Mouse (Mus musculus): ENCODE results near the gene Tcea3. TPM values are rescaled to one million over a fixed set of nuclear protein-coding genes. Genes with fewer than 3 reads are reported as not detected.

The Tcea3 gene
- polyA plus RNA-seq, 1 experiment from 2014 or later = 12.0 TPM

DNA sequence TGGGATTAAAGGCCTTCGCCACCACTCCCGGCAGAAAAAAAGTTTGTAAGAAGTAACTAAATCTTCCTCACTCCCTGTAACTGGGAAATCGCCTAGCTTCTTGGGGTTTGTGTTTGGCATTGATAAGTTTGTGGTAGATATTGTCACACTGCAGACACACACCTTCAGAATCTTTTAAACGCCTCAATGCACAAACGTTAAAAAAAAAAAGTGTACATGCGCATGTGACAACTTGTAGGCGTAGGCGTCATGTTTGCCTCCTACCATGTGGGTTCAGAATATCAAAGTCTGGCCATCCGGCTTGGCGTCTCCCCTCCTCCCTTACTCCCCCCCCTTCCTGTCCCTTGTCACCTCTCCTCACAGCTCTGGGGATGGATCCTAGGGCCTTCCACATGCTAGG is 9.2 kb downstream of the Tcea3 start:
- Histone ChIP-seq H3K27me3 (ENCODE audit: insufficient read depth, low read length) (no peaks in the 10 kb centered on the region), H3K9me3 (ENCODE audit: low read depth, low read length) (no peaks in the 10 kb centered on the region), H3K4me3 (ENCODE audit: low read depth, low read length) (no peak overlapping the region), H3K36me3 (ENCODE audit: insufficient read depth) (no peaks in the 10 kb centered on the region), H3K4me1 (ENCODE audit: insufficient read depth) (no peaks in the 10 kb centered on the region), H3K27ac (ENCODE audit: low read depth) (no peak overlapping the region), H3K9ac (no peak overlapping the region), H3K4me2 (no peak overlapping the region)
- DNase-seq (no peak), ATAC-seq (ENCODE audit: insufficient read depth) (no peak)
- WGBS = 46% methylated on average over 10 of the region's 10 CpGs
- TF ChIP-seq CTCF (IDR thresholded peaks at IDR 0.05; ENCODE audit: low read depth) = no peak

DNA sequence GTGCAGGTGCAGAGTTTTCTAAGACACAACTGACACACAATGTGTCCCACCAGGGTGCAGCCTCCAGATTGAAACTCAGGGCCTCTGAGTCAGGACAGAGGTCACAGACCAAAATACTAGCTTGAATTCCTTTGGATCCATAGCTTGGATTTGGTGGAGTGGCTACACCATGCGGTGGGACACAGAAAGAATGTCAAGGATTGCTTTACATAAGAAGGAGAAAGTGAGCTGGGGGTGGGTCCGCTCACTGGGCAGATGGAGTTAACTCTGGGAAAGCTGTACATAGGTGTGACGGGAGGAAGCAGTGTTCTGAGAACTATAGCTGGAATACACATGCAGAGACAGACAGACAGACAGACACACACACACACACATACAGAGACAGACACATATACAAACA is 12.4 kb downstream of the Tcea3 start:
- DNase-seq (no peak), ATAC-seq (ENCODE audit: insufficient read depth) (no peak)
- no peaks in the 10 kb centered on the region for H3K9me3 ChIP-seq (ENCODE audit: low read depth, low read length)
- H3K36me3 ChIP-seq (ENCODE audit: insufficient read depth) = no peaks in the 10 kb centered on the region
- H3K27me3 ChIP-seq (ENCODE audit: insufficient read depth, low read length) = no peaks in the 10 kb centered on the region
- no peaks in the 10 kb centered on the region for H3K4me1 ChIP-seq (ENCODE audit: insufficient read depth)
- no peak for TF ChIP-seq CTCF (IDR thresholded peaks at IDR 0.05; ENCODE audit: low read depth)
- no peak overlapping the region for H3K9ac ChIP-seq
- H3K4me3 ChIP-seq (ENCODE audit: low read depth, low read length) = no peak overlapping the region
- H3K4me2 ChIP-seq = no peak overlapping the region
- 52% methylated on average over 3 of the region's 3 CpGs for WGBS
- H3K27ac ChIP-seq (ENCODE audit: low read depth) = no peak overlapping the region

DNA sequence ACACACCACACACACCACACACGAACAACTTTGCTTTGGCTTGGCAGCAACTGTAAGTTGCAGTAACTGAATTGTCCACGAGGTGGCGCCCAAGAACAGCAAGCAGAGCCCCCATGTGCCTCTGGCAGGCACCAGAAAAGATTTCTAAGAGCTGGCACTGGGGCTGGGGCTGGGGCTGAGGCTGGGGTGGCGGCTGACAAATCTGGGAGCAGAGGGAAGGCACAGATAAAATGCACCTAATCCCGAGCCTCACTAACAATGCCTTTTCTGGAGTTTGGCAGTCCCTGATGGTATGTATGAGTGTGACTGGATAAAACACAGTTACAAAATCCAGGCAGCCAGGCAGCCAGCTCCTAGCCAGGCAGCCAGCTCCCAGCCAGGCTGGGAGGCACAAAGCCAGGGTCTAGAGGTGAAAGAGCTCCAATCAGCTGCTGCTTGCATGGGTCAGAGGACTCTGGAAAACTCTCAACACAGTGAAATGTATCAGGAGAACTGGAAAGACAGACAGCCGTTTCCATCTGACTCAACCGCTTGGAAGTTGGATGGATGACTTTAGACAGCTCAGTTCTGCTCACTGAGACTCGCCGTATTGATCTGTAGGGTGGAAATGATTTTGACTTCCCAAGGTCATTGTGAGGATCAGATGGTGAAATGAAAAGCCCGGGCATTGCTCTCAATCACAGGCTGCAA is 13.1 kb downstream of the Tcea3 start:
- Histone ChIP-seq H3K4me2 (no peak overlapping the region), H3K9me3 (ENCODE audit: low read depth, low read length) (no peaks in the 10 kb centered on the region), H3K4me3 (ENCODE audit: low read depth, low read length) (no peak overlapping the region), H3K27me3 (ENCODE audit: insufficient read depth, low read length) (no peaks in the 10 kb centered on the region), H3K27ac (ENCODE audit: low read depth) (peak overlapping the region; percentile 52), H3K4me1 (ENCODE audit: insufficient read depth) (no peaks in the 10 kb centered on the region), H3K9ac (no peak overlapping the region), H3K36me3 (ENCODE audit: insufficient read depth) (no peaks in the 10 kb centered on the region)
- DNase-seq (peak; percentile 96), ATAC-seq (ENCODE audit: insufficient read depth) (peak; percentile 86)
- 27% methylated on average over 10 of the region's 10 CpGs for WGBS
- peak; percentile 96 for TF ChIP-seq CTCF (IDR thresholded peaks at IDR 0.05; ENCODE audit: low read depth)

DNA sequence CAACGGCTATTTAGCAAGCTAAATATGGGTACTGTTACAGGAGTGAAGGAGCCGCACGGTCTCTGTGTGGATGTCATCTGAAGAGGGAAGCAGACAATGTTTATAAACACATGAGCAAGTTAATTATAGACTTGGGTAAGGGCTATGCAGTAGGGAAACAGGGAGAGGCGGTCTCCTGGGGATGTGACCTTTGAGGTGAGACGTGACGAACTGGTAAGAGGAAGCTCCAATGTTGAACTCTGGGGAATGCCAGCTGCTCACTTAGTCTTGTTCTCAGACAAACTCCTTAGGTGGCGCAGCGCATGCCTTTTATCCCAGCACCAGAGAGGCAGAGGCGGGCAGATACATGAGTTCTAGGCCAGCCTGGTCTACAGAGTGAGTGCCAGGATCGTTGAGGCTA is 14.4 kb downstream of the Tcea3 start:
- TF ChIP-seq CTCF (IDR thresholded peaks at IDR 0.05; ENCODE audit: low read depth) = no peak
- Histone ChIP-seq H3K4me3 (ENCODE audit: low read depth, low read length) (no peak overlapping the region), H3K9ac (no peak overlapping the region), H3K4me2 (no peak overlapping the region), H3K9me3 (ENCODE audit: low read depth, low read length) (no peaks in the 10 kb centered on the region), H3K4me1 (ENCODE audit: insufficient read depth) (no peaks in the 10 kb centered on the region), H3K27ac (ENCODE audit: low read depth) (no peak overlapping the region), H3K36me3 (ENCODE audit: insufficient read depth) (no peaks in the 10 kb centered on the region), H3K27me3 (ENCODE audit: insufficient read depth, low read length) (no peaks in the 10 kb centered on the region)
- 38% methylated on average over 10 of the region's 10 CpGs for WGBS
- 0 out of 2 replicates have a peak, but pooled peaks have one; percentile 28 for ATAC-seq (ENCODE audit: insufficient read depth)
- peak; percentile 50 for DNase-seq

DNA sequence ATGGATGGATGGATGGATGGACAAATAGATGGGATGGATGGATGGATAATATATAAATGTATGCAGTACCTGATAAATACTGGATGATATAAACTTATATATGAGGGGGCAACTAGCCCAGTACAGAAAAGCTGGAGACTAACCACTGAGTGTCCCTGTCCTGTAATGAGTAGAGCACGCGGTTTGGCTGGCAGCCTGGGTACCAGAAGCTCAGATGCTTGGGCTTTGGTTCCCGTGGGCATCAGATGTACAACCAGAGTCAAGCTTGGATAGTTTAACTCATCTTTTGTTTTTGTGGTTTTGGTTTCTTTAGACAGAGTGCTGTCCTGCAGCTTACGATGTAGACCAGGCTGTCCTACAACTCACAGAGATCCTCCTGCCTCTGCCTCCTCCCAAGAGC is 16.0 kb downstream of the Tcea3 start:
- no peak for TF ChIP-seq CTCF (IDR thresholded peaks at IDR 0.05; ENCODE audit: low read depth)
- no peaks in the 10 kb centered on the region for H3K4me1 ChIP-seq (ENCODE audit: insufficient read depth)
- DNase-seq (no peak), ATAC-seq (ENCODE audit: insufficient read depth) (no peak)
- WGBS = 87% methylated on average over 4 of the region's 4 CpGs
- no peaks in the 10 kb centered on the region for H3K36me3 ChIP-seq (ENCODE audit: insufficient read depth)
- no peak overlapping the region for H3K9ac ChIP-seq
- no peaks in the 10 kb centered on the region for H3K27me3 ChIP-seq (ENCODE audit: insufficient read depth, low read length)
- H3K9me3 ChIP-seq (ENCODE audit: low read depth, low read length) = no peaks in the 10 kb centered on the region
- no peak overlapping the region for H3K4me3 ChIP-seq (ENCODE audit: low read depth, low read length)
- no peak overlapping the region for H3K4me2 ChIP-seq
- no peak overlapping the region for H3K27ac ChIP-seq (ENCODE audit: low read depth)

DNA sequence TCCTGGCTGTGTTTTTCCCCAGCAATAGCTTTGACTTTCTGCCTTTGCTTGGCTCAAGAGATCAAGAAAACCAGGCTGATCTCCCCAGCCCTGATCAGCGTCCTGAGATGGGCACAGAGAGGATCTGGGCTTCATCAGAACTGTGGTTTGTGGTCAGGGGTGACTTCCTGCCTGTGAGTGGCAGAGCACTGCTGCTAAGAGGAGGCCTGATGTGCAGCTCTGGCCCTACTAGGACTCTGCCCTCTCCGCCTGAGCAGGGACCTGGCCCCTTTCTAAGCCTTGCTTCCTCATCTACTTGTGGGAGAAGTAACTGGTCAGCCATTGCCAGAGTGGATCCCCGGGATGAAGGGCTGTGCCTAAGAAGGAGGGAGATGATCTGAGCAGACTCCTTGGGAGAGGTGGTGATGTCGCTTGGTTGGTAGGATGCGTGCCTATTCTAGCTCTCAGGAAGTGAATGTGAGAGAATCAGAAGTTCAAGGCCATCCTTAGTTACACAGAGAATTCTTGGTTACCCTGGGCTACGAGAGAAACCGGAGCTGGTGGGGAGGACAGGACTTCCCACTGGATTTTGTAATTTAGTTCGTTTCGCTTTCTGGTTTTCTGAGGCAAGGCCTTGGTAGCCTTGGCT is 19.3 kb downstream of the Tcea3 start:
- H3K4me2 ChIP-seq = no peak overlapping the region
- ATAC-seq (ENCODE audit: insufficient read depth) = no peak
- no peak for TF ChIP-seq CTCF (IDR thresholded peaks at IDR 0.05; ENCODE audit: low read depth)

DNA sequence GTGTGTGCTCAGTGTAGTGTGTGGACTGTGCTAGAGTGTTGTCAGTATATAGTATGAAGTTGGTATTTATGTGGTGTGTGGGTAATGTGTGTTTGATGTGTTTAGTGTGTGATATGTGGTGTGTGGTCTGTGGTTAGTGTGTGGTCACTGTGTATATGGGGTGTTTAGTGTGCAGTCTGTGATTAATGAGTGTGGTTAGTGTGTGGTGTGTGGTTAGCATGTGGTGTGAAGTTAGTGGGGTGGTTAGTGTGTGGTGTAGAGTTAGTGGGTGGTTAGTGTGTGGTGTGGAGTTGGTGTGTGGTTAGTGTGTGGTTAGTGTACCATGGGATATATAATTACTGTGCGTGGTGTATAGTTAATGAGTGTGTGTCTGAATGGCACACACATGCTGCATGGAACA is 21.4 kb downstream of the Tcea3 start:
- no peak for ATAC-seq (ENCODE audit: insufficient read depth)
- DNase-seq = no peak
- Histone ChIP-seq H3K27ac (ENCODE audit: low read depth) (no peak overlapping the region), H3K4me2 (no peak overlapping the region), H3K27me3 (ENCODE audit: insufficient read depth, low read length) (no peaks in the 10 kb centered on the region), H3K36me3 (ENCODE audit: insufficient read depth) (no peaks in the 10 kb centered on the region), H3K9ac (no peak overlapping the region), H3K4me3 (ENCODE audit: low read depth, low read length) (no peak overlapping the region), H3K4me1 (ENCODE audit: insufficient read depth) (no peaks in the 10 kb centered on the region), H3K9me3 (ENCODE audit: low read depth, low read length) (peaks cover 9% of the 10 kb centered on the region; the same call in 1 of the 2 replicates)
- no peak for TF ChIP-seq CTCF (IDR thresholded peaks at IDR 0.05; ENCODE audit: low read depth)
- 83% methylated on average over 1 of the region's 1 CpGs for WGBS

More for the DNA sequence above, 19.3 kb downstream of the Tcea3 start:
- H3K4me3 ChIP-seq (ENCODE audit: low read depth, low read length) = no peak overlapping the region
- H3K9me3 ChIP-seq (ENCODE audit: low read depth, low read length) = no peaks in the 10 kb centered on the region
- H3K9ac ChIP-seq = no peak overlapping the region
- 77% methylated on average over 9 of the region's 9 CpGs for WGBS
- H3K27ac ChIP-seq (ENCODE audit: low read depth) = no peak overlapping the region
- no peaks in the 10 kb centered on the region for H3K4me1 ChIP-seq (ENCODE audit: insufficient read depth)
- DNase-seq = no peak
- no peaks in the 10 kb centered on the region for H3K36me3 ChIP-seq (ENCODE audit: insufficient read depth)
- H3K27me3 ChIP-seq (ENCODE audit: insufficient read depth, low read length) = no peaks in the 10 kb centered on the region

All from lung, embryonic 14.5 days (tissue).